8 mouse cellular contexts compared by ENCODE assay signal in genomic region chr7:78912253-78912973, GRCm38 (mm10). TPM values are rescaled to one million over a fixed set of nuclear protein-coding genes. Genes with fewer than 3 reads are reported as not detected.
DNase-seq lines count a peak whose midpoint lies in the region; ATAC-seq lines count a peak whose summit lies in the region.

No protein-coding gene starts in this region.

- intact Hi-C loops in gastrocnemius, postnatal 14 days (cut with DNase I; ENCODE audit: low total_unique reads): no loop called here

- H3K27ac ChIP-seq in forebrain, embryonic 10.5 days: peak overlapping the region; percentile 32

- H3K27me3 ChIP-seq in forebrain, embryonic 10.5 days (ENCODE audit: poor library complexity, severe bottlenecking): no peaks in the 10 kb centered on the region

- 24% methylated on average over 20 of the region's 20 CpGs for WGBS in forebrain, embryonic 10.5 days

- ATAC-seq in frontal cortex, adult (ENCODE audit: low TSS enrichment): peak; percentile 45; the same call in 1 of the 2 replicates
- ATAC-seq in inflammation-experienced regulatory T-cells, adult 6 months: peak; percentile 75

- H3K36me3 ChIP-seq in forebrain, embryonic 10.5 days (replicated peaks): peaks cover 21% of the 10 kb centered on the region

- peak overlapping the region; percentile 34 for H3K4me3 ChIP-seq in forebrain, embryonic 10.5 days

- DNase-seq in frontal cortex, adult 2 months (ENCODE audit: extremely low spot score in 1 of 2, low spot score in 1 of 2): no peak
- peak; percentile 38 for DNase-seq in forebrain, embryonic 10.5 days (ENCODE audit: extremely low spot score, low spot score)
- DNase-seq in lung, postnatal 14 days: peak; percentile 36
- DNase-seq in retina, embryonic 14.5 days (ENCODE audit: low spot score): peak; percentile 66
- no peak for DNase-seq in gastrocnemius, postnatal 14 days
- DNase-seq in right cerebral cortex, postnatal 4 days: no peak

- peaks cover 28% of the 10 kb centered on the region for H3K4me1 ChIP-seq in forebrain, embryonic 10.5 days

- H3K9me3 ChIP-seq in forebrain, embryonic 10.5 days: no peaks in the 10 kb centered on the region

RNA-seq across cellular contexts. Expression of gene Isg20, which starts 0.8 kb away (rescaled TPM):
- polyA plus RNA-seq in frontal cortex, adult 2 months (2012; rRNA removed): 3.1 and 4.7 TPM in 2 replicates
- 0.40 and 0.84 TPM in 2 replicates for polyA plus RNA-seq in forebrain, embryonic 10.5 days (2016; fragmentation: Nextera tagmentation; extraction: Ambion mirVana)
- 10 to 100 TPM; 89.9 to 95.8 (median 92.5) TPM for polyA plus RNA-seq in inflammation-experienced regulatory T-cells, adult 6 months (2017; shearing (Covaris generic))
- total RNA-seq in gastrocnemius, postnatal 14 days (2021): 1 to 10 TPM; 1.0 to 1.2 TPM

RNA-seq across cellular contexts. Expression of gene Aen, which starts 16.8 kb away (rescaled TPM):
- 23.0 and 24.1 TPM in 2 replicates for polyA plus RNA-seq in frontal cortex, adult 2 months (2012; rRNA removed)
- 80.2 and 81.1 TPM in 2 replicates for polyA plus RNA-seq in forebrain, embryonic 10.5 days (2016; fragmentation: Nextera tagmentation; extraction: Ambion mirVana)
- polyA plus RNA-seq in inflammation-experienced regulatory T-cells, adult 6 months (2017; shearing (Covaris generic)): 10 to 100 TPM; 21.2 to 26.0 (median 21.2) TPM
- total RNA-seq in gastrocnemius, postnatal 14 days (2021): 10 to 100 TPM; 23.2 to 27.5 TPM

Comparison
In these comparisons a context has a peak if more than half of its experiments do, and no peak if none do; other contexts are left out.
1. DNase-seq: peak in forebrain, embryonic 10.5 days (single experiment), lung, postnatal 14 days (single experiment) and retina, embryonic 14.5 days (single experiment); none in frontal cortex, adult 2 months (0 of 2), gastrocnemius, postnatal 14 days (single experiment) and right cerebral cortex, postnatal 4 days (single experiment).
2. RNA of gene Isg20, which starts 0.8 kb away (polyA plus RNA-seq): 89.9 to 95.8 TPM in inflammation-experienced regulatory T-cells, adult 6 months; 3.1 to 4.7 TPM in frontal cortex, adult 2 months and 0.40 to 0.84 TPM in forebrain, embryonic 10.5 days; every median in the first group is over 10 times any median in the second.